Mouse (Mus musculus) neural tube, embryonic 14.5 days (tissue): ENCODE measurements around the gene Plekhh2. TPM values are rescaled to one million over a fixed set of nuclear protein-coding genes. Genes with fewer than 3 reads are reported as not detected.

ENCODE experiments used
- ATAC-seq: fragments of 200-750 bp; cut with Nextera tagmentation; 2 replicates; pipeline ENCODE4 v1.8.0; 2017; ENCODE audit warnings: low read depth, mild to moderate bottlenecking, moderate TSS enrichment, moderate library complexity
- H3K27ac ChIP-seq: fragments of 300-500 bp; sonication (generic); 2 replicates; pipeline ENCODE4 v1.5.1; 2014; ENCODE audit warnings: low read depth, mild to moderate bottlenecking, control low read depth, low read length, moderate library complexity, mixed read lengths
- H3K27me3 ChIP-seq: fragments of 300-500 bp; sonication (generic); 2 replicates; pipeline ENCODE4 v1.6.1; 2014; ENCODE audit warnings: low read length; ENCODE audit not compliant: control insufficient read depth, insufficient read depth
- H3K36me3 ChIP-seq: fragments of 300-500 bp; sonication (generic); 2 replicates; pipeline ENCODE4 v1.6.1; 2014; ENCODE audit warnings: low read length, mixed read lengths; ENCODE audit not compliant: control insufficient read depth, insufficient read depth
- H3K4me1 ChIP-seq: fragments of 300-500 bp; sonication (generic); 2 replicates; pipeline ENCODE4 v1.6.1; 2014; ENCODE audit warnings: low read length; ENCODE audit not compliant: control insufficient read depth, insufficient read depth
- H3K4me2 ChIP-seq: fragments of 300-500 bp; sonication (generic); 2 replicates; pipeline ENCODE4 v1.6.1; 2014; ENCODE audit warnings: mild to moderate bottlenecking, low read depth, low read length, control low read depth
- H3K4me3 ChIP-seq: fragments of 300-500 bp; sonication (generic); 2 replicates; pipeline ENCODE4 v1.5.1; 2014; ENCODE audit warnings: low read depth, low read length, control low read depth, mixed read lengths
- H3K9ac ChIP-seq: fragments of 300-500 bp; sonication (generic); replicated peaks from 2 replicates; pipeline ENCODE4 v1.6.1; 2014; ENCODE audit warnings: low read depth, mild to moderate bottlenecking, control low read depth, low read length, mixed read lengths
- H3K9me3 ChIP-seq: fragments of 300-500 bp; sonication (generic); 2 replicates; pipeline ENCODE4 v1.6.1; 2016; ENCODE audit warnings: low read length; ENCODE audit not compliant: control insufficient read depth
- WGBS: fragments of 180-500 bp; shearing (Covaris S2); extraction: QIAGEN DNeasy Blood & Tissue Kit; methylation state at CpG from one replicate; pipeline ENCODE4 v1.1.7; 2014; 5-methylcytosine and 5-hydroxymethylcytosine counted together
- polyA plus RNA-seq: library from polyadenylated mRNA; unstranded; fragments of >200 nt; fragmentation: Nextera tagmentation; extraction: Ambion mirVana; gene quantifications from 2 replicates; pipeline ENCODE4 v1.2.1, GENCODE M21; 2014

Gene Plekhh2
- polyA plus RNA-seq, 1 experiment from 2014 or later, result 2.3 TPM

- Histone ChIP-seq H3K4me1 (no peaks in the 10 kb centered on the region), H3K4me3 (no peak overlapping the region), H3K27ac (no peak overlapping the region), H3K9me3 (no peaks in the 10 kb centered on the region), H3K36me3 (no peaks in the 10 kb centered on the region), H3K27me3 (no peaks in the 10 kb centered on the region), H3K9ac (no peak overlapping the region), H3K4me2 (no peak overlapping the region)
- ATAC-seq, result no peak
- WGBS, result 81% methylated on average over 16 of the region's 16 CpGs
Observed at GRCm38 (mm10) chr17:84576621-84577293, 65.1 kb downstream of the Plekhh2 start.

DNA sequence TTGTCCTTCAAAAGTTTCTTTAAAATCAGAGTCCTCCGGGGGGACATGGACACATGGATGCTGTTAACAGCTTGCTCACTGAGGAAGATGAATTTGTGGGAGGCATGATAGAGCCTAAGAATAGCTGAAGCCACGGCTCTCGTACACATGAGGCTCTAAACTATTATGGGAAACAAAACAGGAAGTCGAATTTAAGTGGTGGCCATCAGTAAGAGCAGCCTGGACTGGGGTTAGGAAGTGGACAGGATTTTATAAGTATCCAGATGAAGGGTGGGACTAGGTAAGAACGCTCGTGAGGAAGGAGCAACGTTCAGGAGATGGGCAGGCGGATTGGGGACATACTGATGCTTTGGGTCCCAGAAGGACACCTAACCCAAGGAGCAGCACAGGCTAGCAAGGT lies 67.6 kb downstream of the Plekhh2 start:
- H3K4me1 ChIP-seq, result no peaks in the 10 kb centered on the region
- H3K36me3 ChIP-seq, result no peaks in the 10 kb centered on the region
- no peak for ATAC-seq
- H3K27ac ChIP-seq, result no peak overlapping the region
- no peaks in the 10 kb centered on the region for H3K27me3 ChIP-seq
- WGBS, result 88% methylated on average over 8 of the region's 8 CpGs
- H3K9ac ChIP-seq, result no peak overlapping the region
- no peak overlapping the region for H3K4me2 ChIP-seq
- no peaks in the 10 kb centered on the region for H3K9me3 ChIP-seq
- no peak overlapping the region for H3K4me3 ChIP-seq

DNA sequence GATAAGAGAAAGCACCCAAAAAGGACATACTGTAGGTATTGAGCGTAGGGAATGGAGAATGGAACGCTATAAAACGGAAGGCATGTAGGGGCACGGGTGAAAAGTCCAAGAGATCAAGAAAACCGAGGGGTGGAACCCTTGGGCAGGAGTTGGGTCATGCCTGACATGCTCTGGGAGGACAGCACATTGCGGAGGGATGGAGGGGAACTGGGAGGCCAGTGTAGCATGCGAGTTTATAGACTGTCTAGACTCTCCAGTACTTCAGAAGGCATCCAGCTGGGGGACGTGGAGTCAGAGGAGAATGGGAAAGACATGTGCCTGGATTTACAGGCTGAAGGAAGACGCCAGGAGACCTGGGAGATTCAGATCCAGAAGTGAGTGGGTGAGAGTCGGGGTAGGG lies 68.1 kb downstream of the Plekhh2 start:
- Histone ChIP-seq H3K4me1 (no peaks in the 10 kb centered on the region), H3K36me3 (no peaks in the 10 kb centered on the region), H3K4me3 (no peak overlapping the region), H3K27me3 (no peaks in the 10 kb centered on the region), H3K9me3 (no peaks in the 10 kb centered on the region), H3K27ac (no peak overlapping the region), H3K4me2 (no peak overlapping the region), H3K9ac (no peak overlapping the region)
- WGBS, result 81% methylated on average over 10 of the region's 10 CpGs
- ATAC-seq, result no peak

GRCm38 (mm10) chr17:84580821-84581220 lies 69.1 kb downstream of the Plekhh2 start:
- no peaks in the 10 kb centered on the region for H3K27me3 ChIP-seq
- no peak for ATAC-seq
- H3K27ac ChIP-seq, result no peak overlapping the region
- 70% methylated on average over 8 of the region's 8 CpGs for WGBS
- no peaks in the 10 kb centered on the region for H3K36me3 ChIP-seq
- H3K4me2 ChIP-seq, result no peak overlapping the region
- no peak overlapping the region for H3K9ac ChIP-seq
- no peaks in the 10 kb centered on the region for H3K4me1 ChIP-seq
- H3K4me3 ChIP-seq, result no peak overlapping the region
- H3K9me3 ChIP-seq, result no peaks in the 10 kb centered on the region

GRCm38 (mm10) chr17:84581740-84582414 lies 70.2 kb downstream of the Plekhh2 start:
- no peaks in the 10 kb centered on the region for H3K27me3 ChIP-seq
- no peaks in the 10 kb centered on the region for H3K4me1 ChIP-seq
- WGBS, result 76% methylated on average over 8 of the region's 8 CpGs
- no peak overlapping the region for H3K9ac ChIP-seq
- no peak overlapping the region for H3K27ac ChIP-seq
- no peaks in the 10 kb centered on the region for H3K36me3 ChIP-seq
- H3K9me3 ChIP-seq, result no peaks in the 10 kb centered on the region
- no peak for ATAC-seq
- H3K4me3 ChIP-seq, result no peak overlapping the region
- no peak overlapping the region for H3K4me2 ChIP-seq

DNA sequence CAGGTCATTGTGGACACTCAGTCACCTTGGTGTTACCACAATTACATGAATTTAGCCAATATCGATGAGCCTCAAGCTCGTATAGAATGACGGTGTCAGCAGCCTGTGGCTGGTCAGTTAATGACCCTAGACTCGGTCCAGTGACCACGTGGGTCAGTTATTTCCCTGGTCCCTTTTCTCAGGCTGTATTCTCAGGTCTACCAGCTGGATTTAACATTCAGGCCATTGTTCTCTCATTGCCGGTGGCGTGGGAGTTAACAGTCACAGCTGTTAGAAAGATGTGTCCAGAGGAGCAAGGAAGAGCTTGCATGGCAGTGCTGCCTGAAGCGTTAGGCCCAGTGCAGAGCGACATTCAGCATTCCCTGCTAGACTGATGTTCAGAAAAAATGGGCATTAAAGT lies 72.4 kb downstream of the Plekhh2 start:
- Histone ChIP-seq H3K4me3 (no peak overlapping the region), H3K9ac (no peak overlapping the region), H3K9me3 (no peaks in the 10 kb centered on the region), H3K4me1 (no peaks in the 10 kb centered on the region), H3K4me2 (no peak overlapping the region), H3K27ac (no peak overlapping the region), H3K27me3 (no peaks in the 10 kb centered on the region), H3K36me3 (no peaks in the 10 kb centered on the region)
- WGBS, result 47% methylated on average over 9 of the region's 9 CpGs
- ATAC-seq, result no peak

DNA sequence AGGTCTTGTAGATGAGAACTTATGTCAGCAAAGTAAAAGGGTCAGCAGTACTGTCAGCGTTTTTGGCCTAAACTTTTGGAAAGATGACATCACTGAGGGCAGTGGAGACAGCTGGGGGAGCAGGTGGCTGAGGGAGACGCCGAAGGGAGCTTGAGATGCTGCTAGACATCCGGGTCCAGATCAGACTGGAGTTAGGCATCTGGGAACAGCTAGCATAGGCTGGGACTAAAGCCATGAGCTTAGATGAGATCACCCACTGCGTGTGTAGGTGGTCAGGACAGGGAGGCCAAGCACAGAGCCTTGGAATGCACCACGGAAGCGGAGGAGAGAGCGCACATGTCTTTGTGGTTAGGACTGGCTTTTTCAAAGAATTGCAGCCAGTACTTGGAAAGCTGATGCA lies 73.4 kb downstream of the Plekhh2 start:
- no peaks in the 10 kb centered on the region for H3K4me1 ChIP-seq
- no peak overlapping the region for H3K9ac ChIP-seq
- H3K9me3 ChIP-seq, result no peaks in the 10 kb centered on the region
- no peaks in the 10 kb centered on the region for H3K27me3 ChIP-seq
- no peak overlapping the region for H3K4me2 ChIP-seq
- 83% methylated on average over 8 of the region's 8 CpGs for WGBS
- no peaks in the 10 kb centered on the region for H3K36me3 ChIP-seq
- H3K4me3 ChIP-seq, result no peak overlapping the region
- no peak for ATAC-seq
- H3K27ac ChIP-seq, result no peak overlapping the region

DNA sequence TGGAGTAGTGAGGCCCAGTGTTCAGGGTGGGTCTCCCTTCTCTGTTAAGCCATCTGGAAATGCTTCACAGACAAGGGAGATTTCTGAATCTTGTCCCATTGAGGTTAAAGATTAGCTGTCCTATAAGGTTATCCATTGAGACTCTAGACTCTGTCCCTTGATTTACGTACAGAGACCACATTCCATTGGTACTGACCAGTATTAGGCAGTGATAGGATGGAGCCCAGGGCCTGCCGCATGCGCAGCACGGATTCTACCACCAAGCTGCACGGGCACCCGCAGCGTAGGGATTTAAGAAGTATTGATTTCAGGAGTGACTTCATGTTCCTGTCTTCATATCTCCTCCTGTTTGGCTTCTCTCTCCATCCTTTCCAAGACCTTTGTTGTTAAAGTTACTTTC lies 78.4 kb downstream of the Plekhh2 start:
- Histone ChIP-seq H3K27me3 (no peaks in the 10 kb centered on the region), H3K4me3 (no peak overlapping the region), H3K36me3 (no peaks in the 10 kb centered on the region), H3K4me2 (no peak overlapping the region), H3K9me3 (no peaks in the 10 kb centered on the region), H3K27ac (no peak overlapping the region), H3K4me1 (no peaks in the 10 kb centered on the region), H3K9ac (no peak overlapping the region)
- ATAC-seq, result no peak
- WGBS, result 95% methylated on average over 7 of the region's 7 CpGs

DNA sequence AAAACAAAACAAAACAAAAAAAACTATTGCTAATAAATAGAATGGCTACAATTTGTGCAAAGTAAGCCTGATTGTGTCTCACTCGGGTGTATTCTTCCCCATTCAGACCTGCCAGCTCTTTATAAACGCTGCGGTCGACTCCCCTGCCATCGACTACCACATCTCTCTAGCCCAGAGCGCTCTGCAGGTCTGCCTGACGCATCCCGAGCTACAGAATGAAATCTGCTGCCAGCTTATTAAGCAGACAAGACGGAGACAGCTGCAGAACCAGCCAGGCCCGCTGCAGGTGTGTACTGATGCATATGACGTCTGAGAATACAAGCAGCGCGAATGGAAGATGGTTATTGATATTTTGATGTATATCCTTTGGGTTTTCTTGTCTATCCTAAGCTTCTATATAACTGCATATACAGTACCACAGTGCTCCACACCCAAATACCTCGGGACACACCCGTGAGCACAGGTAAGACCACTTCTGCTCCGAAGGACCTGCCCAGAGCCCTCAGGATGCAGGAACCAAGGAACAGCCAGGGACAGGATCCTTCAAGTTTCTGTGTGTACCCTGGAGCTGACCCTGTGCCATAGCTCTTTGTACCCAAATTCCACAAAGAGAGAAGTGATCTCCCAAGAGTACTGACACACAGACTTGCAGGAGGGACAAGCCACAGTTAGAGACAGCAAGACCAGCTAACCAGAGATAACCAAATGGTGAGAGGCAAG lies 79.9 kb downstream of the Plekhh2 start:
- WGBS, result 84% methylated on average over 16 of the region's 16 CpGs
- ATAC-seq, result no peak
- no peaks in the 10 kb centered on the region for H3K27me3 ChIP-seq
- H3K9me3 ChIP-seq, result no peaks in the 10 kb centered on the region
- no peak overlapping the region for H3K4me2 ChIP-seq
- no peaks in the 10 kb centered on the region for H3K4me1 ChIP-seq
- H3K4me3 ChIP-seq, result no peak overlapping the region
- H3K9ac ChIP-seq, result no peak overlapping the region
- no peak overlapping the region for H3K27ac ChIP-seq
- no peaks in the 10 kb centered on the region for H3K36me3 ChIP-seq
